Mouse (Mus musculus): ENCODE measurements around the gene Sdr42e1. TPM values are rescaled to one million over a fixed set of nuclear protein-coding genes. Genes with fewer than 3 reads are reported as not detected.

The Sdr42e1 gene
- 1 to 10 TPM; 1.3 TPM for total RNA-seq (2021)
- long read RNA-seq, experiment 1, partial matches to known transcripts, result 0 of 1 reads
- long read RNA-seq, experiment 1, other reads (novel, unspliced or antisense), result 0 of 1 reads
- long read RNA-seq, experiment 2, partial matches to known transcripts, result 0 of 1 reads
- long read RNA-seq, experiment 2, other reads (novel, unspliced or antisense), result 0 of 1 reads

DNA sequence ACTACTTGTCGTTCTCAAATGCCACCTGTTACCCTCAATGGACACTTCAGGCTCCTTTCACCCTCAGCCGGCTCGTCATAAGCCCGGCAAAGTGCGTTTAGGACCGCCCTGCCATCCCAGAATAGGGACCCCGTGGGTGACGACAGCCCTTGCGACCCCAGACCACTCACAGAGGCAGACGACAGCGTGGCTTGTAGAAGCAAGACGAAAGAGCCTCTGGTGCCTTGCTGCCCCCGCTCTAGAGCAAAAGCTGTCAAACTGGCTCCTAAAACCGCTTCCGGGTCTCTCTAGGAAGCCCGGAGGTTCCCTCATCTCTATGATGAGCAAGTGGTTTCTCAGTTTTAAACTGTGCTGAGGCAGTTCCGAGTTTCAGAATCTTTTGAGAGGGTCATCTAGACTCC lies at the start of gene Sdr42e1:
Gene Sdr42e1, minus strand, starts transcription at position 260 of the 401 bp plus-strand sequence.
- peak; percentile 40 to 62 for DNase-seq

DNA sequence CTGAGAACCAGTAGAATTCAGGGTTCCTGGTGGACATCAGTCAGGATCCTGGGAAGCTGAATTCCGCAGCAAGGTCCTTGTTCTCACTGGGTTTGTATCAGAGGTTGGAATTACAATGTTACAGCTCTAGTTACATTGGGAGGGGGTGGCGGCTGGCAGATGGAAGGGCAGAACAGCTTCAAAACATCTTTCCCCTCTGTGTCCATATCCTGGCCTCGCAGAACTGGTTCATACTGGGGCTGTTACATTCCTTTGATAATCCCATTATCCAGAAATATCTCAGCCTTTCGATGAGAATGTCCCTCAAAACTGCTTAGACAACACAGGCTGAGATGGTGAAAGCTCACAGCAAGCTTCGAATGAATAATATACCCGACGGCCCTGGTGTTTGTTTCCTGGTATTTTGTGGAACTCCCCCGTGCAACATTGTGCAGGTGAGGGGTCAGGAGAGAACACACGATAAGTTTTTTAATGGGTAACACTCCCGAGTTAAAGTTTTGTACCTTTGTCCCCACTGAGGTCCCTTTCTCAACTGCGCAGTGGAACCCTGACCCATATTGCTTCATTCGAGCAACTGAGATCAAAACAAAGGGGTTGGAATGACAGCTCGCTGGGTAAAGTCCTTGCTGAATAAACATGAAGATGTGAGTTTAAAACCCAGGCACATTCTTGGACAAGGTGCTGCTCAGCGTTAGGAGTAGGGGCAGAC lies 44.8 kb upstream of the Sdr42e1 start:
- DNase-seq, result no peak

DNA sequence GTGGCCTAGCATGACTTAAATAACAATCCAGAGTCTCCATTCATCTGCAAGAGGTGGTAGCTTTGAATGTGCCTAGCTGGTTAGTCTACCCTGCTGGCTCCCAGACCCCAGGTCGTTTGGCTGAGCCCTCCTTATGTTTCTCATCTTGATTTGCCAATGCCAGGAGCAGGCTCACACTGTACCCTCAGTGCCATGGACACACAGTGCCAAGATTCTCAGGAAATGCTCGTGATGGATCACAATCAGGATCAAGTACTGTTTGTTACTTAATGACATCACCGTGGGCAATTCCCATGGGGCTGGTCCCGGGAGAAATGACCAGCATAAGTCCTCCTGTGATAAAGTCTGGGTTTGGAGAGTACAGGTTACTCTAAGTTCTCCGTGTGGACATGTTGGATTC lies 42.4 kb upstream of the Sdr42e1 start:
- no peak for DNase-seq

DNA sequence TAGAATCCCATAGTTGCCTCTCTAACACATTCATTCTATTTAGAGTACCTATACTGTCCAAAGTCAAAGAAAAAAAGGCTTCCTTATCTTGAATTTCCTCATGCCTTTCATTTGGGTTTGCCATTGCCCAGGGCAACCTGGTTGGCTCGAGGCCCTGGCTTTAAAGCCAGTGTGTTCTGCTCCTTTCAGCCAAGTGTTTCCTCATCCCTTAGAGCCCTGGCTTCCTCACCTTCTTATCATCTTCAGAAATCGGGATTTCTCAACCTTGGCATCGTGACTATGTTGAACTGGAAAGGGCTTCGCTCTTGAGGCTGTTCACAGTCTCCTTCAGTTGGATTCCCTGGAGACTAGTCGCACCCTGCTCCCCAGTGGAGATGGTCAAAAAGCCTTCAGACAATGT lies 41.1 kb upstream of the Sdr42e1 start:
- peak in 1 of 2 experiments; percentile 32 for DNase-seq

DNA sequence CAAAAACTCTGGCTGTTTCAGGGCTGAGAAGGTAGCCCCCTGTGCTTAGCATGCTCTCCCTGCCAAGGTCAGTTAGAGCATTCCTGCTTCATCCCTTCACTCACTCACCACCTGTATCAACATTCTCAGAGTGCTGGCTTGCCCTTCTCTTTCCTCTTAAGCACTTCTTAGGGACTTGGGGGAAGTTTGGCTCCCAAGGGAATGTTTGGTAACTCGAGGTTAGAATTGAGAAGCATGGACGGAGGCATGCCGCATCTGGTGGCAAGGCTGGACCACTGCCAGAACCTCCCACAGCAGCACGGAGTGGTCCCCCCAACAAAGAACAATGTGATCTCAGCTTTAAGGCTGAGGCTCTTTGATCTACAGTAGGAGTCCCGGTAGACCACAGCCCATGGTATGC lies 38.7 kb upstream of the Sdr42e1 start:
- DNase-seq, result no peak

DNA sequence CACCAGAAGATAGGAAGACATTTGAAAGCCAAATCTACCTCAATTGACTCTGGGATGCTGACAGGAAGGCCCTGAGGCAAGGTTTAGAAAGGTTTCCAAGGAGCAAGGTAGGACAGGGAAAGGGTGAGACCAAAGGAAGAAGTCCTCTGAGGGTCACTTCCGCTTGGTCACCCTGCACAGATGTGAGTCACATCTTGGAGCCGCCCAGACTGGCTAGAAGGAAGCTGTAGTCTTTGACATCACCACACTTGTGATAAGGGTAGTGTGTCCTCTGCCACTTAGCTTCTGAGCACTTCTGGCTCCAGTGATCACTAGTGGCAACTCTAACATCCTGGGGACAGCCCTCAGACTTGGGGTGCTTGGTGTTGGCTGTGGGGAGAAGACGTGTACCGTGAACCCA lies 32.7 kb upstream of the Sdr42e1 start:
- DNase-seq, result no peak

DNA sequence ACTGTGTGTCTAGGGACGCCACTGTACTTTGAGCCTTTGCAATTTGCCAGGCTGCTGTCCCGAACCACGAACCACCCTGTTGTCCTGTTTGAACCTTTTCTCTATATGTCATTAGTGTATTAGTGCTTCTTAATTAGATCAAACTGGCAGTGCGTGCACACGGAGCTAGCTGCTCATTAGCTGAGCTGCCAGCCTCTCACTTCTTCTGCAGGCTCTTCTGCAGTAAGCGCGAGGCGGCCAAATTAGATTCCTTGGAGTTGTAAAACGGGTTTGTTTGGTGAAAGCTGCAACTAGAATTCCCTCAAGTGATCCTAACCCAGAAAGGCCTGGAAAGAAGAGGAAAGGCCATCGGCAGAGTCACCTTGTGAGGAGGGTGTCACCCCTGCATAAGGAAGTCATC lies 29.2 kb upstream of the Sdr42e1 start:
- no peak for DNase-seq

DNA sequence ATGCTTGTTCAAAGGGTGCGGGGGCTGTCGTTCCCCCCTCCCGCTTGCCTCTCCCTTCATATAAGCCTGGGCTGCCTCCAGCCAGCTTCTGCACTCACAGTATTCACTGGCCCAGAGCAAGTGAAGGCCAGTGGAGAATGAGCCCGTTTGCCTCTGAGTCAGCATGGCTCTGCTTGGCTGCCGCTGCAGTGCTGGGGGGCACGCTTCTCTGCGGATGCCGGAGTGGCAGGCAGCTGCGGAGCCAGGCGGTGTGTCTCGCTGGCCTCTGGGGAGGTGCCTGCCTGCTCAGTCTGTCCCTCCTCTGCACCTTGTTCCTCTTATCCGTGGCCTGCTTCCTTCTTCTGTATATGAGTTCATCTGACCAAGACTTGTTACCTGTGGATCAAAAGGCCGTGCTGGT lies 28.4 kb upstream of the Sdr42e1 start, which contains the start of gene Hsd17b2:
Gene Hsd17b2, plus strand, starts transcription at position 46 of the 400 bp plus-strand sequence.
- DNase-seq, result no peak

DNA sequence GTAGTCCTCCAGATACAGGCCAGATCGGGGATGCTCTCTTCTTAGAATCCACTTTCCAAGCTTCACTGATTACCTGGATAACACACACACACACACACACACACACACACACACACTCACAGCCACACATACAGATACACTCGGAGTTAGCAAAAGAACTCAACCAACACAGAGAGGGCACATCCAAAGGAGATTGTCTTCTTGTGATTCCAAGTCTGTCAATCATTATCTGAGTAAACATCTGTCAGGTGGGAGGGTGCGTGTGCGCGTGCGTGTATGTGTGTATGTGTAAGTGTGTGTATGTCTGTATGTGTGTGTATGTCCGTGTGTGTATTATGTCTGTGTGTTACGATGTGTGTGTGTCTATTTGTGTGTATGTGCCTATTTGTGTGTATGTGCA lies 27.8 kb upstream of the Sdr42e1 start:
- DNase-seq, result no peak

DNA sequence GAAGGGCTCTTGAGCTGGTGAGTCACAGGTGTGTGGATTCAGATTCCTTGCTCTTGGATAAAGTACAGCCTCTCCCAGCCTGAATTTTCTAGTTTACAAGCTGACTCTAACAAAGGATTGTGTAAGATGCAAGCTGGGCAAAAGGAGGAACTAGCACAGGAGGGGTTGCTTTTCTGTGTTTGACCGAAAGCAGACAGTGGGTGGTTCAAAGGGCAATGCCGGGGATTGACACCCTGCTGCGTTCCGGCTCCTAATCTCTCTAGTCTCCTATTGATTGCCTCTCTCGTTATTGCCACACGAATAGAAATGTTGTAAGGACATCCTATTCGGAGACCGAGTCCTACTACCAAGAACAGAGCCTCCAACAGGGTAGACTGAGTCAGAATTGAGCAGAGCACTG lies 27.2 kb upstream of the Sdr42e1 start:
- DNase-seq, result no peak

DNA sequence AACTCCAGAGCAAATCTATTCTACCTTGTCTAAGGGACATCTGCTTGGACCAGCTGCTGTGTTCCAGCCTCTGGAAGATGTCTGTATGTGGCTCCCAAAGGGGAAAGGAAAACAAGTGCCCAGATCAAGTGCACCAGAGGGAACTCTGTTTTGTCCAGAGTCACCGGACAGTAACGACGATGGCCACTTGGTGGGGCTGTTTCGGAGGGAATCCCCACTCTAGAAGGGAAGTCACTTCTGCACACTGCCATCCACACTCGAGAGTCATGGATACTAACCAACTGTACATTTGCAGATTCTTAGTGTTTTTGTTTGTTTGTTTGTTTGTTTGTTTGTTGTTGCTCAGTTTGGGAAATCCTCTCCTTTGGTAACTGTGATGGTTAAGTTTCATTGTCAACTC lies 23.8 kb upstream of the Sdr42e1 start:
- peak; percentile 37 to 41 for DNase-seq

DNA sequence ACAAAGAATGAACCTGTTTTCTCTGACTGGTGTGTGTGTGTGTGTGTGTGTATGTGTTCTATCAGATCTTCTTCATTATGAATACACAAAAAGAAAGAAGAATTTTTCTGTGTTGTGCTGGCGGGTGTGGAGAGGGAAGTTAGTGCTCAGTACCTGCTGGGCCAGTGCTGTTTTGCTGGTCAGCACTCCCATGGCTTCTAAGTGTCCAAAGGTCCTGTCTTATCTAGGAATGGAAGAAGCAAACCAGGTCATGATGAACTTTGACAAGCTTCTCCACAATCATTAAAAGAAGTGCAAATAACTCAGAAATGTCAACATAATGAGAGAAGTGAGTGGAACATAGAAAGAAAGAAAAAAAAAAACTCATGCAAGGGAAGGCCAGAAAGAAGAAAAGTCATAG lies 22.1 kb upstream of the Sdr42e1 start:
- DNase-seq, result no peak

DNA sequence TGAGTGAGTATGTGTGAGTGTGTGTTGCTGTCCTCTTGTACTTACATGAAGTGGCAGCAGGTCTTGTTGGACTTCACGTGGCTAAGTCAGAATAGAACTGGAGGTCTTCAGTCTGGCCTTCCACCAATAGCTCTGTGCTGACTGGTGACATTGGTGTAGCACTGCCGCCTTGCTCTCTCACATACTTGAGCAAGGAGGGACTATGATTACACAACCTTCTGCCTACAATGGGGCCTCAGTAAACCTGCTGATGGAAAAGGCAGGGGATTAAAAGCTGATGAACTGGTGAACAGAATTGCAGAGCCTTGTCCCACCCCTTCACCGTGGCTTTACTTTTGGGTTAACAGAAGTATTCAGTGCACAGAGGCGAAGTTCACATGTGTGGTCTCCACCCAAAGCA lies 18.6 kb upstream of the Sdr42e1 start:
- DNase-seq, result no peak

DNA sequence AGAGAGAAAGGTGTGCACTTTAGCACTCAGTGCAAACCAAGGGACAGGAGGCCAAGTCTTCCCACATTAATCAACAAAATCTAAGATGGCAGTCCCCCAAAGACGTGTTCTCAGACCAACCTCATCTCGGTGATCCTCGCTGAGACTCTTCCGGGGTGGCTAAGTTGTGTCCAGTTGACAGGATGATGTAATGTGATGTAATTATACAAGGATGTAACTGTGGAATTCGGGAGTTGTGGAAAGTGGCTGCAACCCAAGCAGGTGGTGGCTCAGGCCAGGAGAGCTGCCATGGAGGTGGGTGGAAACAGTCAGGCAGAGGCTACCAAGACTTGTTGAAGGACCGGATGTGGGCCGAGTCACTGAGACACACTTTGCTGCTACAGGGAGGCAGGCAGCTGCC lies 14.4 kb upstream of the Sdr42e1 start:
- no peak for DNase-seq

DNA sequence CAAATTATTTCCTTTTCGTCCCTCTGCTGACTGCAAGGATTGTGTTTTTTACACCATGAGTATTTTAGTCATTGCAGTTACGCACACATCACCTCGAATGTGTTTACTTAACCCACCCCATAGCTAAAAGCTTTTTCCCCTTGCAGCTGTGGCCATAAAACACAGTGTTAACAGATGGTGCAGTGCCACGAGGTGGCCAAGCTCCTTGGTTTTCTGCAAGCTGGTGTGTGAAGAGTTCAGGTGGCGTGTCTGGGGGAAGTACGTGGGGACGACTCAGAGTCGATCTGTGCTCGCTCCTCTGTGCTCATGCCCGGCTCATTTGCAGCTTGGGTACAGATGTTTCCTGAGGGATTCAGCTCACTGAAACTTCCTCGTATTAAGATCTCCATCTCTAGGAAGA lies 11.0 kb upstream of the Sdr42e1 start:
- no peak for DNase-seq

DNA sequence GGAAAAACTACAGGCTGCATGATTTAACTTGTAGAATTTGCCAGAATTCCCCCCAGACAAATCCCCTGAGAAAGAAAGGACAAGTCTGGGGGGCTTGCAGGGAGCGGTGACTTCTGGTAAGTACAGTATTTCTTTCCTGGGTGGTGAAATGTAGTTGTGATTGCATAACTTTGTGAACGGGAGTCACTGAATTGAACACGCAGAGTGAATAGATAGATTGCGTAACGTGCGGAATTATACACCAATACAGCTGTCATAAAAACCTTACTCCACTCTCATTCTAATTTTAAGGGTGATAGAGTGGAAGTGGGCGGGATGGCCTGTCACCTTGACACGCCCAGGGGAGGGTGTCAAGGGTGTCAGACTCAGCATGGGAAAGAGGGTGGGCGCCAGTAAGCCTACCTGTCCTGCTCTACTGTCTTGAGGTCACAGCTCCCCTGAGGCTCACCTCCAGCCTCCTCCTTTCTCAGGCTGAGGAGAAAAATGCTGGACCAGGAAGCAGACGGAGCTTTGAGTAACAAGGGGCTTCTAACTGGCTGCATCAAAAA lies 10.5 kb upstream of the Sdr42e1 start:
- no peak for DNase-seq

DNA sequence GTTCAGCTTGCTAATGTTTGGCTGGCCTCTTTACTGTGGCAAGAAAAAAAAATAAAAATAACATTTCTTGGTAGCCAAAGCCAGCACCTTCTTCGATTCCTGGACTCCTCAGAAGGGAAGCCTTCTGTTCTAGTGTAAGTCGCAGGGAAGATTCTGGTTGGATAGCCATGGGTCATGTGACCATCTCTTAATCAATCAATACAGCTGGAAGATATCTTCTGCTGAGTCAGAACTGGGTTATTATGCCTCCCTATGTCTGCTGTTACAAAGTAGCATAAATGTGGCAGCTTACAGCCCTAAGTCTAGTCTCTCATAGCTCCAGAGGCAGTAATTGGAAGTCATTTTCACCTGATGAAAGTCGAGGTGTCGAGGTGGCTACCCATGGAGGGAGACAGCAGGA lies 5.2 kb upstream of the Sdr42e1 start:
- no peak for DNase-seq

DNA sequence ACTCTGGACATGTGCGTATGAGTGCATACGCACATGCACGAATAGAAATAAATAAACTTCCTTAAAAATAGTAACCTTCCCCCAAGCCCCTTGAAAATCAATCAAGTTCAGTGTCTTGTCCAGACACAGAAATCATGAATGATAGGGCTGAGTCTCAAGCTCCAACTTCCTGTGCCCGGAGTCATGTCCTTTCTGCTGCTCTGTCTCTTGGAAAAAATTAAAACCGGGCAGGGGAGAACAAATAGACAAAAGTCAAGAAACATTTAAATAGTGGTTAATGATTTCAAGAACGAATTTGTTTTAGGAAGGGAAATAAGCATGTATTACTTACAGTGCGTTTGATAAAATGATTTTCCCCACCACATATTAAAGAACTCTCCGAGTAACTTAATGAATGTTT lies 3.5 kb upstream of the Sdr42e1 start:
- no peak for DNase-seq

DNA sequence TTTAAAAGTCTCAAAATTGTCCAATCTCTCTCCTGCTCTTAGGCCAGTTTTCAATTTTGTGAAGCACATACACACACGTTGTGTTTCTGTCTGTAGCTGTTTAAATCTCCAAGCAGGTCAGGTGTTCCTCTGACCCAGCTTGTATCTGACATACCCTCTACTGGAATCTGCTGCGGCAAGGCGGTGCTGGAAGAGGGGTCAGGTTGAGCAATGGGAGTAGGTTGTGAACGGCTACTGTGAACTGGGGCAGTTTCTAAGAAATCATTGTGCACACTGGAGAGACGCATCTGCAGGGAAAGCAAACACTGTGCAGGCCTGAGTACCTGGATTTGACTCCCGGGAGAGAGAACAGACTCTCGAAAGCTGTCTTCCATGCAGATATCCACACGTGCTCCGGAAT lies 3.0 kb upstream of the Sdr42e1 start:
- no peak for DNase-seq

DNA sequence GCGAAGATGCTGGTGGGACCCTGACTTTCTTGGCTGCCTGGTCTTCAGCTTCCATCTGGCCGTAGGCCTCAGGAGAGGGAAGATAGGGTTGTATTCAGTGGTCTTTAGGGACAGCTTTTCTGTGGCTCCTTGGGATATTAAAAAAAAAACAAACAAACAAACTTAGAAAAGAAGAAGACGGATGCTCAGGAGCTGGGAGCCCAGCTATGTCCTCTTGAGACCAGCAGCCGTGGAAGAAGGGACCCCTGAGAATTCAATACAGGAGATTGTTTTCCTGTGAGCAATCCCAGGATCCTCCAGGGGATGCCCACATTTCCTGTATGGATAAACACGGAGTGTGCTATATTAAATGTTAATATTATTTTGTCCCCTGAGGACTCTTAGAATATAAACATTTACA lies 1.7 kb upstream of the Sdr42e1 start:
- DNase-seq, result no peak

DNA sequence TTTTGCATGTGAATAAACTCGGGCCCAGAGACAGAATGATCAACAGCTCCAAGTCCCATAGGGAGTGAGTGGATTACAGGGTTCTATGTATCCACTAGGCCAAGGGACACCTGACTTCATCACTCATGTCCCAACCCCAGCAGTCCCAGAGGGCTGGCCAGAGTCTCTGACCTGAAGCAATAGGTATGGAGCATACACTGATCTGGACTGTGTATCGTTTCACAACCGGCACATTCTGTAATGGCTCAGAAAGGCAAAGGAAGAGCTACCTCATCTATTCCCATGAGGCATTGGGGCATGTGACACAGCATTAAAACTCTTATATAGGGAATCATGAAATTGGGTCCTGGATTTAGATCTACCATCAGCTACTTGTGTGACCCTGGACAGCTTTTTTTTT lies 931 bp downstream of the Sdr42e1 start:
- DNase-seq, result no peak

DNA sequence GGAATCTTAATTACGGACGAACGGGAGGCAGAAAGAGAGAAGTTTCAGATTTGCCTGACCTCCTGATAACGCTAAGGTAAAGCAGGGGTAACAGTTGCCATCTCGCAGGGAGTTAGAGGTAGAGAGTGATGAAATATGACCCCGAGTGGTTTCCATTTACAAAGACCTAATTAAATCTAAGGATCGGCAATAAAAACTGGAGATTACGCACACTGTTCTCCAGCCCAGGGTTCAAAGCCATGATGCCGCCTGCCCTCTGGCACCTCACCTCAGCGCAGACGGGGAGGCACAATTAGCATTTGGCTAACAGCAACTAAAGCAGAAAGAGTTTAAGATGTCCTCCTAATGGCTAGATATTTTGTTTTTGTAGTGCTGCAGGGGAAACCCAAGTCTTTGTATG lies 3.0 kb downstream of the Sdr42e1 start:
- DNase-seq, result no peak

DNA sequence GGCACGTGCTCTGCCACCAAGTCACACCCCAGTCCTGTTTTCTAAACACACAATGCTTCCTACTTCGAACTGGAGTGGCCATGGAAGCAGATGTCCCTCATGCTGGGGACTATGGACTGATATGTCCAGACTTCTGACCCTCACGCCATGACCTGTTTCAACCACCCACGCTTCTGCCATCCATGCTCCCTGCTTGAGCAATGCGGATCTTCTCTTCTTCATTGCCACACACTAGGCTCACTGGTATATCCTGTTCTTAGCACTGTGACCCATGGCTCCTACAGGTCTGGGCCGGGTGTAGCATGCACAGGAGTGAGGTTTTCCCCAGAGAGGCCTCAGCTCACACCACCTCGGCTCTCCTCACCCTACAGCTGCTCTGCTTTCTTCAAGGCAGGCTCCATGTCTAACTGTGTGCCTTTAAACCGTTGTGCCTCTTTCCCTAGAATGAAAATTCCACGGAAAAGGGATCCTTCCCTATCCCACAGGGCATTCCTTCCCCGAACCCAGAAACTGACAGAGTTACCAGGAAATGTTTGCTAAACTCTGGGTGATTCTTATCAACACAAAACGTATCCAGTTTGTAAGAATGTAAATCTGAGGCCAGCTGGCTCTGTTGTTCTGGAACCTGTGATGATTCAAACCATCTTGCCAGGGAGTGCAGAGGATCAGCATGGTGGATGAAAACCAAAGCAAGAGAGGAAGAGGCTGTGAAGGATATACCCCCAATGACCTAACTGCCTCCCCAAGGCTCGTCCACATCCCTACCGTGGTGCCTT lies 6.0 kb downstream of the Sdr42e1 start:
- DNase-seq, result no peak
